Mouse (Mus musculus) hindbrain, postnatal 0 days (tissue): ENCODE measurements around the gene Dpf3. TPM values are rescaled to one million over a fixed set of nuclear protein-coding genes. Genes with fewer than 3 reads are reported as not detected.

ENCODE experiments used
- ATAC-seq: fragments of 200-750 bp; cut with Nextera tagmentation; 2 replicates; pipeline ENCODE4 v1.8.0; 2017; ENCODE audit warnings: mild to moderate bottlenecking, moderate TSS enrichment, moderate library complexity
- DNase-seq: peaks from one replicate; pipeline ENCODE4 v3.0.0-alpha.2; 2015; ENCODE audit warnings: low spot score
- H3K27ac ChIP-seq: fragments of 300-500 bp; sonication (generic); 2 replicates; pipeline ENCODE4 v1.5.1; 2014; ENCODE audit warnings: mild to moderate bottlenecking
- H3K27me3 ChIP-seq: fragments of 300-500 bp; sonication (generic); 2 replicates; pipeline ENCODE4 v1.6.1; 2014; ENCODE audit warnings: low read length, mixed read lengths; ENCODE audit not compliant: insufficient read depth
- H3K36me3 ChIP-seq: fragments of 300-500 bp; sonication (generic); 2 replicates; pipeline ENCODE4 v1.6.1; 2014; ENCODE audit warnings: low read length, mixed read lengths; ENCODE audit not compliant: insufficient read depth
- H3K4me1 ChIP-seq: fragments of 300-500 bp; sonication (generic); 2 replicates; pipeline ENCODE4 v1.6.1; 2014; ENCODE audit warnings: antibody characterized with exemption, low read length, mixed read lengths; ENCODE audit not compliant: insufficient read depth
- H3K4me2 ChIP-seq: fragments of 300-500 bp; sonication (generic); 2 replicates; pipeline ENCODE4 v1.6.1; 2014; ENCODE audit warnings: low read depth, mild to moderate bottlenecking, low read length, moderate library complexity, mixed read lengths
- H3K4me3 ChIP-seq: fragments of 300-500 bp; sonication (generic); 2 replicates; pipeline ENCODE4 v1.5.1; 2014; ENCODE audit warnings: low read length
- H3K9ac ChIP-seq: fragments of 300-500 bp; sonication (generic); replicated peaks from 2 replicates; pipeline ENCODE4 v1.6.1; 2014; ENCODE audit warnings: mild to moderate bottlenecking, low read length, moderate library complexity, mixed read lengths
- H3K9me3 ChIP-seq: fragments of 300-500 bp; sonication (generic); 2 replicates; pipeline ENCODE4 v1.6.1; 2016; ENCODE audit warnings: low read length, mixed read lengths
- CTCF ChIP-seq: IDR thresholded peaks from 2 replicates; pipeline ENCODE4 v1.5.1; 2016; ENCODE audit warnings: antibody characterized with exemption, control low read depth, low read depth
- WGBS: fragments of 180-500 bp; shearing (Covaris S2); extraction: QIAGEN DNeasy Blood & Tissue Kit; methylation state at CpG from one replicate; pipeline ENCODE4 v1.1.7; 2014; 5-methylcytosine and 5-hydroxymethylcytosine counted together
- polyA plus RNA-seq: library from polyadenylated mRNA; unstranded; fragments of >200 nt; fragmentation: Nextera tagmentation; extraction: Ambion mirVana; gene quantifications from 2 replicates; pipeline ENCODE4 v1.2.1, GENCODE M21; 2015
- total RNA-seq: library from RNA; depleted of rRNA; stranded (reverse); fragments of >200 nt; gene quantifications from 2 replicates; pipeline ENCODE4 v1.2.3, GENCODE M21; 2014

The Dpf3 gene
- total and polyA plus RNA-seq, 2 experiments from 2014 or later: 19.8 to 38.9 TPM

DNA sequence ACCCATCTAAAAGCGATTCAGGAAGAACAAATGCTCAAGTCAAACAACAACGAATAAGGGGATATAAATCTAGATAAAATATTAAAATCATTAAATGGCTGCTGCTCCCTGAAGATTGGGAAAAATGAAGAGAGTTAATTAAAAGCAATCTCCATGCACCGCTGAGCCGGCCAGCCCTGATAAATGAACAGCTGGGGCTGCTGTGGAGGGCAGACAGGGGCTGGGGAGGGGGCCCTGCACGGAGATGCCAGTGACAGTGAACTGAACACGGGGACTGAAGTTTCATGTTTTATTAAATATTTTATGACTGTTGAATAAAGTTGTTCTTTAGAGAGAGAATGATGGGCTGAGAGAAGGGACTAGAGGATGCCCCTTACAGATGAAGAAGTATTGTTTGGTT is 12.1 kb downstream of the Dpf3 start:
- no peak for DNase-seq
- no peak overlapping the region for H3K9ac ChIP-seq
- WGBS: 39% methylated on average over 6 of the region's 6 CpGs
- no peaks in the 10 kb centered on the region for H3K27me3 ChIP-seq
- no peak for ATAC-seq
- no peak overlapping the region for H3K4me3 ChIP-seq
- H3K9me3 ChIP-seq: no peaks in the 10 kb centered on the region
- peaks cover 15% of the 10 kb centered on the region; the same call in 1 of the 2 replicates for H3K4me1 ChIP-seq
- no peak overlapping the region for H3K27ac ChIP-seq
- no peaks in the 10 kb centered on the region for H3K36me3 ChIP-seq
- TF ChIP-seq CTCF: no peak
- no peak overlapping the region for H3K4me2 ChIP-seq

DNA sequence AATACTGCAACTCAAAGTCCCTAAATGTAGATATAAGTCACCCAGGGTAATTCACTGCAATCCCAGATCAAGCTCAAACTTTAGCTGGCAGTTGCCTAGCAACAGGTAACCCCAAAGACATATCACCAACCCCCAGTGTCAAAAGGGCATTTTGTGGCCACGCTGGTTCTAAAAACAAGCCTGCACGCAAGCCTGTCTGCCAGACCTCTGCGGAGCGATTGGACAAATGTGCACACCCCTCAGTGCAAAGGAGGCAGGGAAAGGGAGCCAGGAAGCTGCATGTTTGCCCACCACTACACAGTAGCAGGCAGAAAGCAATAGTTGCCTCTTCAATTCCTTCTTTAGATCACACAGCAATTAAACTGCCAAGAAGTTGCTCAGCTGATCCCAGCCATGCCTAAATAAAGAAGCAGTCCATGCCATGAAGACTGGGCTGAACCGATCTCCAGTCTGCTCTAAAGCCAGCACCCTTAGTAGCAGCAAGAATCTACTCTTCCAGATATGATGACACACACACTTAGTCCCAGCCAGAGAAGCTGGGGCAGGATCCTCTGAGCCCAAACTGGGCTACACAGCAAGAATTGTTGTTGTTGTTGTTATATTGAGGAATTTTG is 13.4 kb downstream of the Dpf3 start:
- Histone ChIP-seq H3K9me3 (no peaks in the 10 kb centered on the region), H3K27ac (no peak overlapping the region), H3K4me3 (no peak overlapping the region), H3K4me1 (peaks cover 15% of the 10 kb centered on the region; the same call in 1 of the 2 replicates), H3K27me3 (no peaks in the 10 kb centered on the region), H3K4me2 (no peak overlapping the region), H3K9ac (no peak overlapping the region), H3K36me3 (no peaks in the 10 kb centered on the region)
- no peak for TF ChIP-seq CTCF
- DNase-seq: peak; percentile 12
- no peak for ATAC-seq
- WGBS: 38% methylated on average over 5 of the region's 5 CpGs

DNA sequence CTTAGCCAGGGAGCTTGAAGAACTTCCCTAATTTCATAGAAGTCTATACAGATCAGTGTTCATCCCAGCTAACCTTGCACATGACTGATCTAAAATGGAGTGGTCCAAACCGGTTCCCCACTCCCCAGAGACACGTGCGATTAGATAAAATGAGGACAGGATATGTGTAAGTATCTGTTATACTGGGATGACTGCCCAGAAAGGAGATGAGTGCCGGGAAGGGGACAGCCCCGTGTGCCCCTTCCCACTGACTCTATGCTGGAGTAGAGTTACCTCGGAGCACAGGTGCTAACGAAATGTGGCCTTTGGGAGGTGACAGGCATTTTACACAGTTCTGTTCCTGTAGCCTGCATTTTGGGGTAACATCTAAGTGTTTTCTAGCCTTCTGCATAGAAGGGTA is 15.8 kb downstream of the Dpf3 start:
- DNase-seq: no peak
- Histone ChIP-seq H3K27ac (no peak overlapping the region), H3K27me3 (no peaks in the 10 kb centered on the region), H3K9me3 (no peaks in the 10 kb centered on the region), H3K4me3 (no peak overlapping the region), H3K4me1 (peaks cover 15% of the 10 kb centered on the region; the same call in 1 of the 2 replicates), H3K4me2 (no peak overlapping the region), H3K9ac (no peak overlapping the region), H3K36me3 (no peaks in the 10 kb centered on the region)
- WGBS: 73% methylated on average over 7 of the region's 7 CpGs
- ATAC-seq: no peak
- no peak for TF ChIP-seq CTCF

DNA sequence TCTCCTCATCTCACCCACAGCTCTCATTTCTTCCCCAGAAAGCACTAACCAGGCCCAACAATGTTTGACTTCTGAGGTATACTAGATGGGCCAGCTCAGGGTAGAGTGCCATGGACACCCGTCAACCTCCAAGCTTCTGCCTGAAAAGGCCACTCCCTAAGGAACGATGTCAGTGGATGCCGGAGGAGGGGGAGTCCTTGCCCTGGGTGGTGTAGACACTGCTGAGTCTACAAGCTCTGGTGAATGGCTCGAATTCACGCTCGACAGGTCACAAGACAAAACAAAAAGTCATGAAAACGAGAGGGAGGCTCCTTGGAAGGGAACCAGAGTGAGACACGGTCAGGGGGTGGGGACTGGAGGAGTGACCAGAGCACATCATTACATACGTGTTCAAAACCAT is 17.4 kb downstream of the Dpf3 start:
- Histone ChIP-seq H3K4me3 (no peak overlapping the region), H3K36me3 (no peaks in the 10 kb centered on the region), H3K9me3 (no peaks in the 10 kb centered on the region), H3K27me3 (no peaks in the 10 kb centered on the region), H3K4me2 (no peak overlapping the region), H3K9ac (no peak overlapping the region), H3K4me1 (0 out of 2 replicates have a peak, but pooled peaks cover 10% of the 10 kb centered on the region), H3K27ac (no peak overlapping the region)
- ATAC-seq (no peak), DNase-seq (no peak)
- no peak for TF ChIP-seq CTCF
- WGBS: 24% methylated on average over 9 of the region's 9 CpGs

DNA sequence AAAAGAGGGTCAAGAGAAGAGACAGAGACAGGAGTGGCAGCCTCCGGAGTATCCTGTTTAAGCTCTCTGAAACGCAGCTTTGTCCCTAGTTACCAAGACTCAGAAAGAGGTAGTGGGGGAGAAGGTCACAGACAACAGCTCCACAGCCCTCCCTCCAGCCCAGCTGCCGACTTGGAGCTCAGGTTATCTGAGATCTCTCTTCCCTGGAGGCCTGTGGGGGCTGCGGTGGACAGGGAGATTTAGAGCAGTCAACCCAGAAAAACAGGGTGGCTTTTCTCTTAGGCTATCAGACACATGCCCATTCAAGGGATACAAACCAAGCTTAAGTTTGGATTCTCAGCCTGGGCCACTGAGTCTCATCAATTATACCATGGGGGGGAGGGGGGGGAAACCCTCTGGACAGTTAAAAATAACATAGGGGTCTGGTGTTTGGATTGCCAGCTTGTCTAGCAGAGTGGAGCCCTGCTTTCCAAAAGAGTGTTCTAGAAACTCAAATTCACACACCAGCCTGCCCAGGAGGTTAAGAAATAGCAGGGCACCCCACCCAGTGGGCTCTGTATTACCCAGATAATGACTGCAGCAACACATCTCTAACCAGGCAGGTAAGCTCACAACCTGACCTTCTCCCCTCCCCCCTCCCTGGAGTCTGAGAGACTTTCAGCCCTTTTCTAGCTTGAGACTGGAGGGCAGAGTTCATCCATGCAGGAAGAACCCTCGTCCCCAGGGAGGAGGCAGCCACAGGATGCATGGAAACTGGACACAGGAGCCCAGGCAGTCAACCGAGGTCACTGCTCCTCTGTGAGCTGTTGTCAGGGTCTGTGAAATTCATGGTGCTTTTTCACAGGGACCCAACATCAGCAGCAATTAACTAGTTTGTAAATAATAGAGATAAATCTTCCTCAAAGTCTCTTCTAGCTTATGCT is 20.7 kb downstream of the Dpf3 start:
- no peak for TF ChIP-seq CTCF

DNA sequence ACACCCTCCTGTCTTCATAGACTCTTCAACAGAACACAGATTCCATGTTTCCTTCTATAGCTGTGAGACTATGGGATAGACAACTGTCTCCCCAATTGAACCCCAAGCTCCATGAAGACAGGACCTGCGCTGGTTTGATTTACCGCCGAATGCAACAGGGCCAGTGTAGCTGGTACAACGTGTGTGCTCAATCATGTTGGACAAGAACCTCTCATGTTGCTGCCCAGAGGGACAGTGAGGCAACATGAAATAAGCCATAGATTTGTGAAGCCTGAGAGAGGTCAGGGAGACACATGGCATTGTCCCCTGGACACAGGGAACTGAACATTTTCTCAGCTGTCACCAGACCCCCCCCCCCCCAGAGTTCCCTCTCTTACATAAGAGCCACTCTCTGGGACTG is 21.5 kb downstream of the Dpf3 start:
- 83% methylated on average over 4 of the region's 4 CpGs for WGBS
- DNase-seq: no peak
- Histone ChIP-seq H3K9ac (no peak overlapping the region), H3K9me3 (no peaks in the 10 kb centered on the region), H3K36me3 (no peaks in the 10 kb centered on the region), H3K4me2 (no peak overlapping the region), H3K27ac (no peak overlapping the region), H3K4me1 (0 out of 2 replicates have a peak, but pooled peaks cover 2% of the 10 kb centered on the region), H3K27me3 (no peaks in the 10 kb centered on the region), H3K4me3 (no peak overlapping the region)
- no peak for ATAC-seq
- no peak for TF ChIP-seq CTCF

More for the DNA sequence above, 20.7 kb downstream of the Dpf3 start:
- 43% methylated on average over 6 of the region's 6 CpGs for WGBS
- H3K9me3 ChIP-seq: no peaks in the 10 kb centered on the region
- H3K36me3 ChIP-seq: no peaks in the 10 kb centered on the region
- 0 out of 2 replicates have a peak, but pooled peaks cover 9% of the 10 kb centered on the region for H3K4me1 ChIP-seq
- H3K4me3 ChIP-seq: no peak overlapping the region
- H3K4me2 ChIP-seq: no peak overlapping the region
- no peak overlapping the region for H3K27ac ChIP-seq
- DNase-seq: no peak
- no peak for ATAC-seq
- no peak overlapping the region; the same call in 1 of the 2 replicates for H3K9ac ChIP-seq
- no peaks in the 10 kb centered on the region for H3K27me3 ChIP-seq
